Mouse (Mus musculus): Measurements from ENCODE around the gene Osbpl6.

Osbpl6 gene

DNA sequence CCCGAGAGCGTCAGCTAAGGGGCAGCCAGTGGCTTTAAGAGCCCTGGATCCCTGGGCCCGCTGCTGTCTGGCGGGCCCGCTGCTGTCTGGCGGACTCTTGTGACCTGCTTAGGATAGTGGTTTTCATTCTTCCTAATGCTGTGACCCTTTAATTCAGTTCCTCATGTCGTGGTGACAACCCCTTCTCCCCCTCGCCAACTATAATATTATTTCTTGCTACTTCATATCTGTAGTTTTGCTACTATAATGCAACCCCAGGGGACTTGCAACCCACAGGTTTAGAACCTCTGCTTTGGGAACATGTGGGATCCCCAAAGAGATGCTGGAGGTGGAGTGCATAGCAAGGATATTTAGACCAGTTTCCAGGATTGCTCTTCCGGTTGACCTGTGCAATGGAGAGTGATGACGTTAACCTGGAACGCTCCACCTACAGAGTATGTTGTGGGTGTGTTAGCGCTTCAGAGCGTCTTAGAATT lies 242.4 kb downstream of the Osbpl6 start:
- DNase-seq (ENCODE audit: low read depth): no peak
